Mouse (Mus musculus): ENCODE measurements at regions not wholly inside any gene's neighbourhood (a gene's known extent, or its start where the extent isn't known, plus 50 kb on each side); places are given as distances from the start of the nearest gene placed in this dataset.

- H3K36me3 ChIP-seq (ENCODE audit: control insufficient read depth, insufficient read depth, low read length), result no peaks in the 10 kb centered on the region
- no peak for ATAC-seq (ENCODE audit: low FRiP score, low TSS enrichment)
- H3K9me3 ChIP-seq (ENCODE audit: control insufficient read depth, low read length), result no peaks in the 10 kb centered on the region
- no peak for DNase-seq (ENCODE audit: low spot score)
- H3K4me3 ChIP-seq (ENCODE audit: low read depth, low read length), result no peak overlapping the region
- no peak overlapping the region for H3K4me2 ChIP-seq (replicated peaks; ENCODE audit: low read depth)
- H3K4me1 ChIP-seq (replicated peaks; ENCODE audit: control insufficient read depth, insufficient read depth), result no peaks in the 10 kb centered on the region
- H3K9ac ChIP-seq (ENCODE audit: low read length), result no peak overlapping the region
- H3K27ac ChIP-seq (replicated peaks), result no peak overlapping the region
- TF ChIP-seq CTCF (IDR thresholded peaks at IDR 0.05; ENCODE audit: low read depth) (no peak), EP300 (optimal IDR thresholded peaks at IDR 0.05) (no peak)
- H3K27me3 ChIP-seq (ENCODE audit: control insufficient read depth, insufficient read depth, low read length), result no peaks in the 10 kb centered on the region
- 82% methylated on average over 6 of the region's 6 CpGs for WGBS
These were observed 521.5 kb upstream of the Nr3c2 start for GRCm38 (mm10) chr8:76377711-76378110.

DNA sequence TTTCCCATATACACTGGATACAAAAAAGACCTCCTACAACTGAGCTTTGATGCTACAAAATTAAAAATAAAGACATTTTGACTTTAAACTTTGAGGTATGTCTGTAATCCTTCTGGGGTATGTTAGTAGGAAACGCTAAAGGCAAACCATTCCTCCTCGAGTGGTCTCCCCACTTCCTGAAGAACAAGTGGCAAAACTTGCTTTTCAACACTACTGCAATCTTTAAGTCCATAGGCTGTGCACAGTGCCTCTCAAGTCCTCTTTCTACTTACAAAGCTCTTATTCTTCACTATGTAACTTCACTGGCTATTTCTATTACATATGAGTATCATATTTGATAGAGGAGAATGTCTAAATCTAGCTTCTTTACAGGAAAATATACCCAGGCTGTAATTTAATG is 517.6 kb upstream of the Nr3c2 start:
- Histone ChIP-seq H3K9ac (ENCODE audit: low read length) (no peak overlapping the region), H3K9me3 (ENCODE audit: control insufficient read depth, low read length) (no peaks in the 10 kb centered on the region), H3K27me3 (ENCODE audit: control insufficient read depth, insufficient read depth, low read length) (no peaks in the 10 kb centered on the region), H3K4me1 (replicated peaks; ENCODE audit: control insufficient read depth, insufficient read depth) (no peaks in the 10 kb centered on the region), H3K36me3 (ENCODE audit: control insufficient read depth, insufficient read depth, low read length) (no peaks in the 10 kb centered on the region), H3K27ac (replicated peaks) (no peak overlapping the region), H3K4me2 (replicated peaks; ENCODE audit: low read depth) (no peak overlapping the region), H3K4me3 (ENCODE audit: low read depth, low read length) (no peak overlapping the region)
- DNase-seq (ENCODE audit: low spot score), result no peak
- TF ChIP-seq CTCF (IDR thresholded peaks at IDR 0.05; ENCODE audit: low read depth), result no peak
- TF ChIP-seq EP300 (optimal IDR thresholded peaks at IDR 0.05), result no peak
- no peak for ATAC-seq (ENCODE audit: low FRiP score, low TSS enrichment)
- WGBS, result 52% methylated on average over 2 of the region's 2 CpGs

- 53% methylated on average over 5 of the region's 5 CpGs for WGBS
- DNase-seq (ENCODE audit: low spot score) (no peak), ATAC-seq (ENCODE audit: low FRiP score, low TSS enrichment) (no peak)
- no peak for TF ChIP-seq CTCF (IDR thresholded peaks at IDR 0.05; ENCODE audit: low read depth)
- no peak for TF ChIP-seq EP300 (optimal IDR thresholded peaks at IDR 0.05)
- no peaks in the 10 kb centered on the region for H3K4me1 ChIP-seq (replicated peaks; ENCODE audit: control insufficient read depth, insufficient read depth)
- H3K27me3 ChIP-seq (ENCODE audit: control insufficient read depth, insufficient read depth, low read length), result no peaks in the 10 kb centered on the region
- no peak overlapping the region for H3K4me2 ChIP-seq (replicated peaks; ENCODE audit: low read depth)
- H3K27ac ChIP-seq (replicated peaks), result no peak overlapping the region
- H3K36me3 ChIP-seq (ENCODE audit: control insufficient read depth, insufficient read depth, low read length), result no peaks in the 10 kb centered on the region
- no peak overlapping the region for H3K9ac ChIP-seq (ENCODE audit: low read length)
- no peaks in the 10 kb centered on the region for H3K9me3 ChIP-seq (ENCODE audit: control insufficient read depth, low read length)
- no peak overlapping the region for H3K4me3 ChIP-seq (ENCODE audit: low read depth, low read length)
These were observed 515.5 kb upstream of the Nr3c2 start for GRCm38 (mm10) chr8:76383583-76384281.

- ATAC-seq (ENCODE audit: low FRiP score, low TSS enrichment) (no peak), DNase-seq (ENCODE audit: low spot score) (no peak)
- Histone ChIP-seq H3K27me3 (ENCODE audit: control insufficient read depth, insufficient read depth, low read length) (no peaks in the 10 kb centered on the region), H3K4me3 (ENCODE audit: low read depth, low read length) (no peak overlapping the region), H3K36me3 (ENCODE audit: control insufficient read depth, insufficient read depth, low read length) (no peaks in the 10 kb centered on the region), H3K27ac (replicated peaks) (no peak overlapping the region), H3K9me3 (ENCODE audit: control insufficient read depth, low read length) (no peaks in the 10 kb centered on the region), H3K4me1 (replicated peaks; ENCODE audit: control insufficient read depth, insufficient read depth) (no peaks in the 10 kb centered on the region), H3K9ac (ENCODE audit: low read length) (no peak overlapping the region), H3K4me2 (replicated peaks; ENCODE audit: low read depth) (no peak overlapping the region)
- WGBS, result 75% methylated on average over 5 of the region's 5 CpGs
- TF ChIP-seq EP300 (optimal IDR thresholded peaks at IDR 0.05), result no peak
- TF ChIP-seq CTCF (IDR thresholded peaks at IDR 0.05; ENCODE audit: low read depth), result no peak
These were observed 515.0 kb upstream of the Nr3c2 start for GRCm38 (mm10) chr8:76384282-76384637.

- no peaks in the 10 kb centered on the region for H3K4me1 ChIP-seq (replicated peaks; ENCODE audit: control insufficient read depth, insufficient read depth)
- no peak overlapping the region for H3K9ac ChIP-seq (ENCODE audit: low read length)
- 83% methylated on average over 2 of the region's 2 CpGs for WGBS
- H3K27ac ChIP-seq (replicated peaks), result no peak overlapping the region
- no peaks in the 10 kb centered on the region for H3K9me3 ChIP-seq (ENCODE audit: control insufficient read depth, low read length)
- TF ChIP-seq CTCF (IDR thresholded peaks at IDR 0.05; ENCODE audit: low read depth) (no peak), EP300 (optimal IDR thresholded peaks at IDR 0.05) (no peak)
- no peak overlapping the region for H3K4me3 ChIP-seq (ENCODE audit: low read depth, low read length)
- DNase-seq (ENCODE audit: low spot score), result no peak
- no peak for ATAC-seq (ENCODE audit: low FRiP score, low TSS enrichment)
- H3K4me2 ChIP-seq (replicated peaks; ENCODE audit: low read depth), result no peak overlapping the region
- no peaks in the 10 kb centered on the region for H3K27me3 ChIP-seq (ENCODE audit: control insufficient read depth, insufficient read depth, low read length)
- H3K36me3 ChIP-seq (ENCODE audit: control insufficient read depth, insufficient read depth, low read length), result no peaks in the 10 kb centered on the region
These were observed 507.2 kb upstream of the Nr3c2 start for GRCm38 (mm10) chr8:76392004-76392403.

- Histone ChIP-seq H3K27me3 (ENCODE audit: control insufficient read depth, insufficient read depth, low read length) (no peaks in the 10 kb centered on the region), H3K9me3 (ENCODE audit: control insufficient read depth, low read length) (no peaks in the 10 kb centered on the region), H3K36me3 (ENCODE audit: control insufficient read depth, insufficient read depth, low read length) (no peaks in the 10 kb centered on the region), H3K4me3 (ENCODE audit: low read depth, low read length) (no peak overlapping the region), H3K9ac (ENCODE audit: low read length) (no peak overlapping the region), H3K4me2 (replicated peaks; ENCODE audit: low read depth) (no peak overlapping the region), H3K4me1 (replicated peaks; ENCODE audit: control insufficient read depth, insufficient read depth) (no peaks in the 10 kb centered on the region), H3K27ac (replicated peaks) (no peak overlapping the region)
- 96% methylated on average over 1 of the region's 1 CpGs for WGBS
- no peak for ATAC-seq (ENCODE audit: low FRiP score, low TSS enrichment)
- TF ChIP-seq CTCF (IDR thresholded peaks at IDR 0.05; ENCODE audit: low read depth) (peak; percentile 58), EP300 (optimal IDR thresholded peaks at IDR 0.05) (no peak)
- no peak for DNase-seq (ENCODE audit: low spot score)
These were observed 476.8 kb upstream of the Nr3c2 start for GRCm38 (mm10) chr8:76422459-76422858.

Measured in stomach, postnatal 0 days (tissue).